23 mouse cellular contexts compared by ENCODE assay signal in the genomic region with DNA sequence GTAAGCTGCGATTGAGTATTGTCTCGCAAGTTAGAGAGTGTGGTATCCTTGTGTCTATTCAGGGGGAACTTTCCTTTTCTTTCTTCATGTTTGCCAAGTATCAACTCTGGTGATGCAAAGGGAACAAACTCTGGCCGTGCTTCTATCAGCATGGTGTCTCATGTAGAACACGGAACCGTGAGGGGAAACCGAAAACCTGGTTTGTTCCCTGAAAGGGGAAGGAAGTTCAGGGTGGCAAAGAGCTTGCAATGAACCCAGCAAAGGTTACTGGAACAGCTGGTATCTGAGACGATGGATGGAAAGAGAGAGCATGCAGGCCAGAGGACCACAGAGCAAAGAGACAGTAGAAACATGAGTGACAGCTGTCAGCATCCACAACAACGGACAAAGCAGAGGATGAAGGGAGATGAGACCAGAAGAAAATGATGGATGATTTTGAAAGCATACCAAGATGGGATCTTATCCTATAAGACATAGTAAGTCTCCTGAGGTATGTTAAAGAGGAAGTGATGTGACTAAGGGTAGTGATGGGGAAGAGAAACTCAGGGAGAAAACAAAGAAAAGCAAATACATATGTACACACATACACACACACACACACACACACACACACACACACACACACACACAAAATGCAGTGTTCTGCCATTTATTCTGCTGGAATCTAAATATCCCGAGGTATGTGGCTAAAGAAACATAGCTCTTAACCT.
DNase-seq lines count a peak whose midpoint lies in the region; ATAC-seq and TF ChIP-seq lines count a peak whose summit lies in the region.
"Had no signal": no experiment of that assay in that cellular context is flagged by ENCODE, and none has a peak within 500 bp of the region (broad histone marks: within the 10 kb centered on the region; RNA-seq: fewer than 3 reads in every experiment).

No protein-coding gene starts in this region.

- H3K27me3 ChIP-seq in spleen, adult 2 months (ENCODE audit: control insufficient read depth, insufficient read depth, low read length), result no peaks in the 10 kb centered on the region
- no peaks in the 10 kb centered on the region for H3K27me3 ChIP-seq in embryonic facial prominence, embryonic 10.5 days (replicated peaks; ENCODE audit: low read depth, poor library complexity, severe bottlenecking)
- H3K27me3 ChIP-seq: embryonic facial prominence, embryonic 15.5 days; heart, embryonic 12.5 days; liver, embryonic 15.5 days; midbrain, embryonic 13.5 days; neural tube, embryonic 15.5 days had no signal

- no peak overlapping the region for H3K4me3 ChIP-seq in spleen, adult 2 months (ENCODE audit: extremely low read depth, insufficient read depth, insufficient read length)
- H3K4me3 ChIP-seq in embryonic facial prominence, embryonic 10.5 days, result no peak overlapping the region
- H3K4me3 ChIP-seq: embryonic facial prominence, embryonic 15.5 days; forebrain, embryonic 12.5 days; heart, embryonic 12.5 days; liver, embryonic 15.5 days; midbrain, embryonic 13.5 days; neural tube, embryonic 15.5 days had no signal

- H3K27ac ChIP-seq in spleen, adult 2 months (ENCODE audit: insufficient read depth, low read length), result peak overlapping the region; percentile 20; the same call in 1 of the 2 replicates
- no peak overlapping the region for H3K27ac ChIP-seq in embryonic facial prominence, embryonic 10.5 days (replicated peaks)
- H3K27ac ChIP-seq: embryonic facial prominence, embryonic 15.5 days; forebrain, embryonic 12.5 days; hindbrain, embryonic 14.5 days; liver, embryonic 15.5 days; midbrain, embryonic 13.5 days; neural tube, embryonic 15.5 days had no signal

- no peaks in the 10 kb centered on the region for H3K9me3 ChIP-seq in embryonic facial prominence, embryonic 10.5 days
- H3K9me3 ChIP-seq: embryonic facial prominence, embryonic 15.5 days; forebrain, embryonic 12.5 days; liver, embryonic 15.5 days; midbrain, embryonic 13.5 days; neural tube, embryonic 15.5 days had no signal

- no peak for TF ChIP-seq POLR2A in spleen, adult 2 months (IDR thresholded peaks at IDR 0.05; ENCODE audit: low read depth, low read length)

- DNase-seq in layer of hippocampus, adult 9-11 months, result peak; percentile 36
- DNase-seq in layer of hippocampus, postnatal 36 days, result no peak
- no peak for DNase-seq in spleen, adult 2 months (ENCODE audit: low read depth in 1 of 2, low spot score in 2 of 2)
- DNase-seq in spleen, adult 18-20 months, result no peak
- no peak for DNase-seq in embryonic facial prominence, embryonic 10.5 days (ENCODE audit: low spot score)
- DNase-seq in embryo, embryonic 10.5 days (ENCODE audit: low spot score), result no peak
- DNase-seq: adrenal gland, postnatal 36 days; cerebellum, adult 11 months; cerebellum, adult 9-11 months; forebrain, postnatal 0 days; gastrocnemius, postnatal 10 days; retina, postnatal 1 day; right cerebral cortex, postnatal 14 days; thymus, postnatal 4 days had no signal

- no peak for TF ChIP-seq CTCF in spleen, adult 2 months (IDR thresholded peaks at IDR 0.05; ENCODE audit: extremely low read depth, insufficient read depth, insufficient read length, insufficient replicate concordance)

- no peaks in the 10 kb centered on the region for H3K4me1 ChIP-seq in spleen, adult 2 months (ENCODE audit: control insufficient read depth, insufficient read depth, insufficient read length)
- 0 out of 2 replicates have a peak, but pooled peaks cover 3% of the 10 kb centered on the region for H3K4me1 ChIP-seq in embryonic facial prominence, embryonic 10.5 days
- H3K4me1 ChIP-seq: embryonic facial prominence, embryonic 15.5 days; forebrain, embryonic 12.5 days; liver, embryonic 15.5 days; midbrain, embryonic 13.5 days had no signal

- WGBS in spleen, adult 2 months, result 33% methylated on average over 9 of the region's 9 CpGs
- 90% methylated on average over 9 of the region's 9 CpGs for WGBS in embryonic facial prominence, embryonic 10.5 days

- ATAC-seq in granulocyte monocyte progenitor cell, adult 5-6 weeks (replicated peaks; ENCODE audit: poor library complexity, severe bottlenecking), result peak; percentile 94
- peak; percentile 70 for ATAC-seq in monocyte, adult 5-6 weeks (replicated peaks; ENCODE audit: insufficient number of reproducible peaks, low FRiP score, low TSS enrichment, poor library complexity, severe bottlenecking)
- ATAC-seq: forebrain, postnatal 0 days; midbrain, embryonic 13.5 days had no signal

- H3K36me3 ChIP-seq in spleen, adult 2 months (ENCODE audit: control insufficient read depth, insufficient read depth, low read length), result no peaks in the 10 kb centered on the region
- H3K36me3 ChIP-seq in embryonic facial prominence, embryonic 10.5 days (replicated peaks), result no peaks in the 10 kb centered on the region
- H3K36me3 ChIP-seq: embryonic facial prominence, embryonic 15.5 days; forebrain, embryonic 12.5 days; heart, embryonic 12.5 days; liver, embryonic 15.5 days; midbrain, embryonic 13.5 days; neural tube, embryonic 15.5 days had no signal
